Mouse (Mus musculus): Measurements from ENCODE around the gene Man2b2. TPM values are rescaled to one million over a fixed set of nuclear protein-coding genes. Genes with fewer than 3 reads are reported as not detected.

The Man2b2 gene
- polyA plus RNA-seq, 1 experiment from 2014 or later: 99.0 TPM

DNA sequence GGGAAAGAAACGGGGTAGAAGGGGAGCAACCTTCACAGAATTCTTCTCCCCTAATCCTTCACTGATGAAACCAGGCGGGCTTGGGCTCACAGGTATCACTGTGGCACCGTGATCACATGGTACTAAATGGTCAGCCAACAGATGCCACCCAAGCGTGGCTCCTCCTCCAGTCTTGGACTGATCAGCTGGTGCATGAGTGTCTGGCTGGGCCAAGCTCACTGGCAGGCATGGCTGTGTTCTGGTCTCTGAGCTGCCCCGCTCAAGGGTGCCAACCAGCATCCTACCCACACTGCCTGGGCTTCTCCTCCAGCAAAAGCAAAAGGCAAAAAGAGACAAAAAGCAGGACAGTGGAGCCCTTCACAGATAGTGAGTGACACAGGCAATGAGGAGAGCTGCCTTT lies 10.7 kb downstream of the Man2b2 start:
- Histone ChIP-seq H3K4me3 (ENCODE audit: low read depth, low read length) (no peak overlapping the region), H3K27me3 (replicated peaks; ENCODE audit: control insufficient read depth, insufficient read depth, low read length) (no peaks in the 10 kb centered on the region), H3K4me2 (replicated peaks; ENCODE audit: low read depth) (no peak overlapping the region), H3K4me1 (replicated peaks; ENCODE audit: control insufficient read depth, insufficient read depth, low read length) (no peaks in the 10 kb centered on the region), H3K36me3 (ENCODE audit: control insufficient read depth, insufficient read depth) (peaks cover 85% of the 10 kb centered on the region), H3K9ac (ENCODE audit: low read depth, low read length) (no peak overlapping the region), H3K9me3 (ENCODE audit: control insufficient read depth) (no peaks in the 10 kb centered on the region), H3K27ac (ENCODE audit: low read depth, low read length) (no peak overlapping the region)
- peak; percentile 2; the same call in 1 of the 2 replicates for ATAC-seq
- WGBS: 91% methylated on average over 5 of the region's 5 CpGs
- no peak for TF ChIP-seq CTCF (IDR thresholded peaks at IDR 0.05; ENCODE audit: low read depth)

DNA sequence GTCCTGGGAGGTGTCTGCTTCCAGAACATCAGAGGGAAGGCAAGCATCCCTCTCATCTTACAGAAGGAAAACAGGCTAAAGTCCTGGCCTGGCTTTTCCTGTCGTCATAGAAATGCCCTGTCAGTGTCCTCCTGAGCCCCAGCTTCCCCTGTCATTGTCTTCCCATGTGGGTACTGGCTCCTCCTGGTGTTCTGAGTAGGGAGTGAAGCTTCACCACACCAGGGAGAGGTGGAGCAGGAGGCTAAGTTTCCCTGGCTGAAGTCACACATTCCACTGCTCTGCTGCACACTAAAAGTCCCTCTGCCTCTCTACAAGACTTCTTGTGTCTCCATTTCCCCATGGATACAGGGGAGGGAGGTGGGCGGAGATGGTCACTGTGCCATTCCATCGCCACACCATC lies 12.7 kb downstream of the Man2b2 start:
- no peaks in the 10 kb centered on the region for H3K4me1 ChIP-seq (replicated peaks; ENCODE audit: control insufficient read depth, insufficient read depth, low read length)
- no peak overlapping the region for H3K4me2 ChIP-seq (replicated peaks; ENCODE audit: low read depth)
- no peak overlapping the region for H3K9ac ChIP-seq (ENCODE audit: low read depth, low read length)
- H3K27me3 ChIP-seq (replicated peaks; ENCODE audit: control insufficient read depth, insufficient read depth, low read length): no peaks in the 10 kb centered on the region
- H3K27ac ChIP-seq (ENCODE audit: low read depth, low read length): no peak overlapping the region
- TF ChIP-seq CTCF (IDR thresholded peaks at IDR 0.05; ENCODE audit: low read depth): peak; percentile 40
- ATAC-seq: no peak
- WGBS: 62% methylated on average over 3 of the region's 3 CpGs
- no peaks in the 10 kb centered on the region for H3K9me3 ChIP-seq (ENCODE audit: control insufficient read depth)
- H3K36me3 ChIP-seq (ENCODE audit: control insufficient read depth, insufficient read depth): peaks cover 86% of the 10 kb centered on the region
- no peak overlapping the region for H3K4me3 ChIP-seq (ENCODE audit: low read depth, low read length)

DNA sequence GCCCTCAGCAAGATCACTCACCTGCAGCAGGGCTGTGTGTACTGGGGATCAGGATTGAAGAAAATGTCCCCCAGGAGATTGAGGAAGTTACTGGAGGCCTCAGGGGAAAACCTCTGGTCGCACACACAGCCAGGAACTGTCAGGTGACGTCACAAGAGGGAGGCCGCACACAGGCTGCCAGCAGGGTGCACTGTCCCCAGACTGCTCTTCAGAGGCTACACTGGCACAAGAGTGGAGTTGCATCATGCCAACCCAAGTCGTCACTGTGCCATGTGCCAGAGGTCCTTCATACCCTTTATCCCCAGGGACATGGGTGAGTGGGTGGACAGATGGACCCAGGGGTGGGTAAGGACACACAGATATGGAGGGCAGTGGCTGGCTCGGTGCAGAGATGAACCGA lies 15.9 kb downstream of the Man2b2 start:
- no peaks in the 10 kb centered on the region for H3K27me3 ChIP-seq (replicated peaks; ENCODE audit: control insufficient read depth, insufficient read depth, low read length)
- no peak overlapping the region for H3K9ac ChIP-seq (ENCODE audit: low read depth, low read length)
- H3K4me1 ChIP-seq (replicated peaks; ENCODE audit: control insufficient read depth, insufficient read depth, low read length): no peaks in the 10 kb centered on the region
- H3K36me3 ChIP-seq (ENCODE audit: control insufficient read depth, insufficient read depth): peaks cover 64% of the 10 kb centered on the region
- ATAC-seq: no peak
- peak; percentile 49 for TF ChIP-seq CTCF (IDR thresholded peaks at IDR 0.05; ENCODE audit: low read depth)
- H3K9me3 ChIP-seq (ENCODE audit: control insufficient read depth): no peaks in the 10 kb centered on the region
- H3K4me3 ChIP-seq (ENCODE audit: low read depth, low read length): no peak overlapping the region
- H3K4me2 ChIP-seq (replicated peaks; ENCODE audit: low read depth): no peak overlapping the region
- H3K27ac ChIP-seq (ENCODE audit: low read depth, low read length): no peak overlapping the region
- WGBS: 73% methylated on average over 6 of the region's 6 CpGs

DNA sequence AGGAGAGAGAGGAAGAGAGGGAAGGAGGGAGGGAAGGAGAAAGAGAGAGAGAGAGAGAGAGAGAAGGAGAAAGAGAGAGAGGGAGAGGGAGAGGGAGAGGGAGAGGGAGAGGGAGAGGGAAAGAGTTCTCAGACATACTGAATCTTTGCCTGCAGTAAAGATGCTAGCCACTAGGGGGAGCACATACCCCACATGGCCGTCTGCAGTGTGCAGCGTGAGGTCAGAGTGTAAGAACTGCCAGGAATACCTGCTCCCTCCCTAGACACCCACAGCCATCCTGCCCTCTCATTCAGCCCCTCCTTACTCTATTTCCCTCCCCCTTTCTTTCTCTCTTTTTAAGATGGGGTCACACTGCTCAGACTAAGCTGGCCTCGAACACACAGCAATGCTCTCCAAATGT lies 19.0 kb downstream of the Man2b2 start:
- Histone ChIP-seq H3K9me3 (ENCODE audit: control insufficient read depth) (no peaks in the 10 kb centered on the region), H3K4me1 (replicated peaks; ENCODE audit: control insufficient read depth, insufficient read depth, low read length) (no peaks in the 10 kb centered on the region), H3K27ac (ENCODE audit: low read depth, low read length) (no peak overlapping the region), H3K36me3 (ENCODE audit: control insufficient read depth, insufficient read depth) (peaks cover 41% of the 10 kb centered on the region), H3K4me3 (ENCODE audit: low read depth, low read length) (no peak overlapping the region), H3K27me3 (replicated peaks; ENCODE audit: control insufficient read depth, insufficient read depth, low read length) (no peaks in the 10 kb centered on the region), H3K4me2 (replicated peaks; ENCODE audit: low read depth) (no peak overlapping the region), H3K9ac (ENCODE audit: low read depth, low read length) (no peak overlapping the region)
- peak; percentile 91 for TF ChIP-seq CTCF (IDR thresholded peaks at IDR 0.05; ENCODE audit: low read depth)
- ATAC-seq: peak; percentile 39
- 28% methylated on average over 3 of the region's 3 CpGs for WGBS

DNA sequence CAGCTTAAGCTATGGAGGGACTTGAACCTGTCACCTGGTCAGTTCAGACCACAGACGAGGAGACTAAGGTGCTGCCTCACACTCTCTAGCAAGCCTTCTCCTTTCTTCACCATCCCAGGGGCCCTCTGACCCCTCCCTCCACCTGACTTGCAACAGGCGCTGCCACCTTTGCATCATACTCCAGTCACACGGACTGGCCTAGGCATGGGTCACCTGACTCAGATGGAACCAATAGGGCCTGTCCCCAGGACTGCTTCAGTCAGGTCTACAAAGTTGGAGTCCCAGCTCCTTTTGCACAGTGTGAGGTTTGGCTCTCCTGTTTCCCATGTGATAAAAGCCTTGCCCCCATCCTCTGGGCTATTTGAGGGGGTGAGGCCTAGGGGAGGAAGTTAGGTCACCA lies 19.8 kb downstream of the Man2b2 start:
- Histone ChIP-seq H3K9ac (ENCODE audit: low read depth, low read length) (no peak overlapping the region), H3K27me3 (replicated peaks; ENCODE audit: control insufficient read depth, insufficient read depth, low read length) (no peaks in the 10 kb centered on the region), H3K4me2 (replicated peaks; ENCODE audit: low read depth) (no peak overlapping the region), H3K4me3 (ENCODE audit: low read depth, low read length) (no peak overlapping the region), H3K9me3 (ENCODE audit: control insufficient read depth) (no peaks in the 10 kb centered on the region), H3K27ac (ENCODE audit: low read depth, low read length) (no peak overlapping the region), H3K36me3 (ENCODE audit: control insufficient read depth, insufficient read depth) (peaks cover 34% of the 10 kb centered on the region), H3K4me1 (replicated peaks; ENCODE audit: control insufficient read depth, insufficient read depth, low read length) (no peaks in the 10 kb centered on the region)
- ATAC-seq: no peak
- 71% methylated on average over 3 of the region's 3 CpGs for WGBS
- no peak for TF ChIP-seq CTCF (IDR thresholded peaks at IDR 0.05; ENCODE audit: low read depth)

DNA sequence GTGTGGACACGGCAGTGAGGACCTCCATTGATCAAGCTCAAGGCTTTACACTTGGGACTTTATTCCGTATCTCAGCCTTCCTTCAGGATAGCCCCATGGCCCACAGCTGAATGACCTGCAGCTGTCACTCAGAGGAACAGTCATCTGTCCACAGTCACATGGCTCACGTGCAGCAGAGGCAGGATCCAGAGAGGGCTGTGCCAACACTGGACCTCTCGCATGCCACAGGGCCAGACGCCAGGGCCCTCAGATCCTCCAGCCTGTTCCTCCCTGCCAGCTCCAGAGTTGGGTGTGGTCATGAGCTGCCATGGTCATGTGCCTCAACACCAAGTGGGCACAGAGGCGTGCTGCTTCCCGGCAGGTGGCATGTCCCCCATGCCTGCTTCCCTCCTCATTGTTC lies 21.3 kb downstream of the Man2b2 start:
- H3K9me3 ChIP-seq (ENCODE audit: control insufficient read depth): no peaks in the 10 kb centered on the region
- no peak overlapping the region for H3K4me3 ChIP-seq (ENCODE audit: low read depth, low read length)
- WGBS: 90% methylated on average over 7 of the region's 7 CpGs
- H3K27me3 ChIP-seq (replicated peaks; ENCODE audit: control insufficient read depth, insufficient read depth, low read length): no peaks in the 10 kb centered on the region
- TF ChIP-seq CTCF (IDR thresholded peaks at IDR 0.05; ENCODE audit: low read depth): no peak
- no peak for ATAC-seq
- peaks cover 27% of the 10 kb centered on the region for H3K36me3 ChIP-seq (ENCODE audit: control insufficient read depth, insufficient read depth)
- H3K4me1 ChIP-seq (replicated peaks; ENCODE audit: control insufficient read depth, insufficient read depth, low read length): no peaks in the 10 kb centered on the region
- H3K9ac ChIP-seq (ENCODE audit: low read depth, low read length): no peak overlapping the region
- no peak overlapping the region for H3K27ac ChIP-seq (ENCODE audit: low read depth, low read length)
- no peak overlapping the region for H3K4me2 ChIP-seq (replicated peaks; ENCODE audit: low read depth)

DNA sequence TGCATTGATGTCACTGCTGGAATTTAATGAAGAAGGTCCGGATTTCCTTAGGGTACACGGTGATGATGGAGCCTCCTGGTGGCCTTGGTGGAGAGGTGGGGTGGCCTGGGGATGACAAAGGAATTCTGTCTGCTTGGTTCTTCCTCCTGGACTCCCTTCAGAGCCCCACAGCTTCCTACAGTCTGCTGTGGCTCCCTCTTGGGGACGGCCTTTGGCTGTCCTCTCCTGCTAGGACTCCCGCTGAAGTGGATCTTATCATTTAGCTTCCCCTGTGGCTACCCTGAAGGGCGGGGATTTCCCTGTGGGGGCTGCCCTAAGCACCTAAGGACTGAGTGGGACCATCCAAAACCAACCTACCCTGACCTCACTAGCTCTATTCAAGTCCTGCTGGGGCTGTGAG lies 23.3 kb downstream of the Man2b2 start:
- Histone ChIP-seq H3K27me3 (replicated peaks; ENCODE audit: control insufficient read depth, insufficient read depth, low read length) (no peaks in the 10 kb centered on the region), H3K9me3 (ENCODE audit: control insufficient read depth) (no peaks in the 10 kb centered on the region), H3K9ac (ENCODE audit: low read depth, low read length) (no peak overlapping the region), H3K36me3 (ENCODE audit: control insufficient read depth, insufficient read depth) (peaks cover 9% of the 10 kb centered on the region; the same call in 1 of the 2 replicates), H3K4me3 (ENCODE audit: low read depth, low read length) (no peak overlapping the region), H3K4me1 (replicated peaks; ENCODE audit: control insufficient read depth, insufficient read depth, low read length) (no peaks in the 10 kb centered on the region), H3K27ac (ENCODE audit: low read depth, low read length) (no peak overlapping the region), H3K4me2 (replicated peaks; ENCODE audit: low read depth) (no peak overlapping the region)
- WGBS: 20% methylated on average over 5 of the region's 5 CpGs
- TF ChIP-seq CTCF (IDR thresholded peaks at IDR 0.05; ENCODE audit: low read depth): 0 out of 2 replicates have a peak, but pooled peaks have one; percentile 13
- no peak for ATAC-seq
